Mouse (Mus musculus) limb, embryonic 10.5 days (tissue): ENCODE data around the gene Tpte. TPM values are rescaled to one million over a fixed set of nuclear protein-coding genes. Genes with fewer than 3 reads are reported as not detected.

ENCODE experiments used
- DNase-seq: peaks from one replicate; pipeline ENCODE4 v3.0.0-alpha.2; 2017; ENCODE audit warnings: low spot score
- H3K27ac ChIP-seq: fragments of 300-500 bp; sonication (generic); 2 replicates; pipeline ENCODE4 v1.5.1; 2016; ENCODE audit warnings: mild to moderate bottlenecking
- H3K27me3 ChIP-seq: fragments of 300-500 bp; sonication (generic); 2 replicates; pipeline ENCODE4 v1.6.1; 2016; ENCODE audit warnings: low read depth, mild to moderate bottlenecking; ENCODE audit not compliant: poor library complexity, severe bottlenecking
- H3K36me3 ChIP-seq: fragments of 300-500 bp; sonication (generic); 2 replicates; pipeline ENCODE4 v1.6.1; 2016; ENCODE audit warnings: mild to moderate bottlenecking, moderate library complexity
- H3K4me1 ChIP-seq: fragments of 300-500 bp; sonication (generic); 2 replicates; pipeline ENCODE4 v1.6.1; 2016
- H3K4me3 ChIP-seq: fragments of 300-500 bp; sonication (generic); 2 replicates; pipeline ENCODE4 v1.5.1; 2016; ENCODE audit warnings: mild to moderate bottlenecking, moderate library complexity
- H3K9me3 ChIP-seq: fragments of 300-500 bp; sonication (generic); replicated peaks from 2 replicates; pipeline ENCODE4 v1.6.1; 2016; ENCODE audit warnings: mild to moderate bottlenecking
- WGBS: fragments of 180-500 bp; shearing (Covaris S2); methylation state at CpG from one replicate; pipeline ENCODE4 v1.1.7; 2016; 5-methylcytosine and 5-hydroxymethylcytosine counted together
- polyA plus RNA-seq: library from polyadenylated mRNA; unstranded; fragments of >200 nt; fragmentation: Nextera tagmentation; extraction: Ambion mirVana; gene quantifications from 2 replicates; pipeline ENCODE4 v1.2.1, GENCODE M21; 2016

Gene Tpte
- polyA plus RNA-seq = not detected in 2 replicates

DNA sequence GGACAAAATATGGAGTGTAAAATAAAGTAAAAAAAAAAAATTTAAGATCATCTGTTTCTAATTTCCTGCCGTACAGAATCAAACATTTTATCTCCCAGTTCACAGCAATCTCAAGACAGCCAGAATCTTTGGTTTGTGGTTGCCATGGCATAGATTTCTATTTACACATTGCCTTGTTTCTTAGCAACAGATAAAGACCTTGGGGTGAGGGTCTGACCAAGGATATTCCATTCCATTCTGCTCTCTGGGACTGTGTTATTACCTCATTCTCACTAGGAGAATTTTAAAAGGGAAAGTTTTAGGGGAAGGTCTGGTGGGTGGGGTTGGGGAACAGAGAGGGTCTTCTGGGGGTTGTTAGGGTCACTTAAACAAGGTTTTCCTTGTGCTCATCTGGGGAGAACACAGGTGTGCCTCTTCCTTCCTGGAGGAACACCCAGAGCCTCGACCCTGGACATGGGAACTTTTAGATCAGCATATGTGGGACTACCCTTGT is at the start of gene Tpte:
Tpte (plus strand) TSS at position 443 of the 493 bp plus-strand sequence.
- DNase-seq = no peak
- no peaks in the 10 kb centered on the region for H3K4me1 ChIP-seq
- H3K4me3 ChIP-seq = no peak within 1 kb of the TSS
- H3K27me3 ChIP-seq = no peaks in the 10 kb centered on the region
- H3K27ac ChIP-seq = no peak within 1 kb of the TSS
- WGBS = 73% methylated on average over 2 of the region's 2 CpGs
- H3K36me3 ChIP-seq = no peaks in the 10 kb centered on the region
- H3K9me3 ChIP-seq = no peaks in the 10 kb centered on the region

DNA sequence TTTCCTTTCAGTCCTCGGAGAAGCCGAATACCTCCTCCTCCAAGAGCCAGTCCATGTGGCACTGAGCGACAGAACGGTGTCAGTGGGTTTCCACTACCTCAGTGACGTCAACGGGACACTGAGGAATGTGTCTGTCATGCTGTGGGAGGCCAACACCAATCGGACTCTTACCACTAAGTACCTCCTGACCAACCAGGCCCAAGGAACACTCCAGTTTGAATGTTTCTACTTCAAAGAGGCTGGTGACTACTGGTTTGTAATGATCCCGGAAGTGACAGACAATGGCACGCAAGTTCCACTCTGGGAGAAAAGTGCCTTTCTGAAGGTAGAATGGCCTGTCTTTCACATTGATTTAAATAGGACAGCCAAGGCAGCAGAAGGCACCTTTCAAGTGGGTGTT is 40.3 kb upstream of the Tpte start:
- Histone ChIP-seq H3K27ac (no peak overlapping the region), H3K36me3 (no peaks in the 10 kb centered on the region), H3K27me3 (no peaks in the 10 kb centered on the region), H3K4me1 (no peaks in the 10 kb centered on the region), H3K4me3 (no peak overlapping the region), H3K9me3 (no peaks in the 10 kb centered on the region)
- 90% methylated on average over 9 of the region's 9 CpGs for WGBS
- DNase-seq = no peak

DNA sequence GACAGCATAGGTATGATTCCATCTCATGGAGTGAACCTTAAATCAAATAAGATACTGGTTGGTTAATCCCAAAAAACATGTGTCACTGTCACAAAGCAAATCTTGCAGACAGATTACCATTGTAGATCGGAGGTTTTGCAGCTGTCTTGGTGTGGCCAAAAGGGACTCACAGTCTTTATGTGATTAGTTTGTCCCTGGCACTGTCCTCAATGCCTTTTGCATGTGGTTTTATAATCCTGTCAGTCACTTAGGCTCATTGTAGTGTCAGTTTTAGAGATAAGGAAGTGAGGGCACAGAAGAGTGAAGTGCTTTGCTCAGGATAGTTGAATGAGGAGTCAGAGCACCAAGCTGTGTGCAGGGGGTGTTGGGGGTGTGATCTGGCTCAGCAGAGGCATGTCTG is 37.6 kb upstream of the Tpte start:
- H3K27ac ChIP-seq = no peak overlapping the region
- no peak overlapping the region for H3K4me3 ChIP-seq
- DNase-seq = no peak
- H3K27me3 ChIP-seq = no peaks in the 10 kb centered on the region
- H3K9me3 ChIP-seq = no peaks in the 10 kb centered on the region
- H3K36me3 ChIP-seq = no peaks in the 10 kb centered on the region
- H3K4me1 ChIP-seq = no peaks in the 10 kb centered on the region
- WGBS = 70% methylated on average over 1 of the region's 1 CpGs

DNA sequence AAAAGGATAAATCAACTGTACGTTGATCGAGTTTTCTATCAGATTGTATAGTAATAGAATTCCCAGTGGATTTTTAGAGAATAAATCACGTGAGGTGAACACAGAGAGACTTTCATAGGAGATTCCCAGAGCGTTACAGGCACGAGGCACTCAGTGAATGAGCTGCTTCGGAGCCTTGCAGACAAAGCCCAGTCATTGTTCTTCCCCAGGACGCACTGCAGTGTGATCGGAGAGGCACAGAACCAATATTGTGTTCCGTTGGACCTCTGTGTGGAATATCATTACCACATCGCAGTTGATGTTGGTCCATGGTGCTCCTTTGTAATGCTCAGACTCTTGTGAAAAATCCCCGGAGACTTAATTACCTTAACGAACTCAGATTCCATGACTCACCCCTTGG is 35.3 kb upstream of the Tpte start:
- H3K27me3 ChIP-seq = no peaks in the 10 kb centered on the region
- no peak overlapping the region for H3K27ac ChIP-seq
- no peaks in the 10 kb centered on the region for H3K36me3 ChIP-seq
- no peaks in the 10 kb centered on the region for H3K9me3 ChIP-seq
- WGBS = 92% methylated on average over 12 of the region's 12 CpGs
- no peak overlapping the region for H3K4me3 ChIP-seq
- no peak for DNase-seq
- no peaks in the 10 kb centered on the region for H3K4me1 ChIP-seq

DNA sequence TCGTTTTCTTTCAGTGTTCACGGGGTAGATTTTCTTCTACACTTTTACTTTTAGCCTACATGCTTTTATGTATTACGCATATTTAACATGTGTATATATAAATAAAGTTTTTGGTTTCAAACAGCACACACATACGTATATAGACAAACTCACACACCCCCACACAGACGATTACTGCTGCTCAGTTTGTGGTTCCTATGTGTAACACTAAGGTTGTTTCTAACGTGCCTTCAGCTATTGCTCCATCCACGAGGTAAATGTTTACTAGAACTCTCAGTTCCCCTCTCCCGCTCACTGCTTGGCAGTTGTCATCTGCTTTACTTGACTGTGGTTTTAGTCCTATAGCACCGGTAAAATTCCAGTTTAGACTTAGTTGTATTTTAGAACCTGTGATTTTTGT is 34.2 kb upstream of the Tpte start:
- 86% methylated on average over 9 of the region's 9 CpGs for WGBS

DNA sequence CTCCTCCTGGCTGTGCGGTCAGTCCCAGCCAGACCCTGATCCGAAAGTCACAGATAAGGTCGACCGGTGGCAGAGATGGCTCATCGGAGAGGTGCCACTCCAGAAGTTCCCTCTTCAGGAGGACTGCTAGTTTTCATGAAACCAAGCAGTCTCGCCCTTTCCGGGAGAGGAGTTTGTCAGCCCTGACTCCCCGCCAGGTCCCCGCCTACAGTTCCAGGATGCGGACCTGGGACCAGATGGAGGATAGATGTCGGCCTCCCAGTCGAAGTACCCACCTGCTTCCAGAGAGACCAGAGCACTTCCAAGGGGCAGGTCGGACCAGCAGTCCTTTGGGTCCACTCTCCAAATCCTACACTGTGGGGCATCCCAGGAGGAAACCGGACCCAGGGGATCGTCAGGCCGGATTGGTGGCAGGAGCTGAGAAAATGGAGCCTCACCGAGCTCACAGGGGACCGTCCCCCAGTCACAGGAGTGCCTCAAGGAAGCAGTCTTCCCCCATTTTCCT is 24.2 kb upstream of the Tpte start:
- no peaks in the 10 kb centered on the region; the same call in 1 of the 2 replicates for H3K36me3 ChIP-seq
- H3K4me3 ChIP-seq = no peak overlapping the region
- 87% methylated on average over 18 of the region's 18 CpGs for WGBS

More for the DNA sequence above, 34.2 kb upstream of the Tpte start:
- Histone ChIP-seq H3K4me3 (no peak overlapping the region), H3K9me3 (no peaks in the 10 kb centered on the region), H3K27ac (no peak overlapping the region), H3K36me3 (no peaks in the 10 kb centered on the region), H3K4me1 (no peaks in the 10 kb centered on the region), H3K27me3 (no peaks in the 10 kb centered on the region)
- DNase-seq = no peak

DNA sequence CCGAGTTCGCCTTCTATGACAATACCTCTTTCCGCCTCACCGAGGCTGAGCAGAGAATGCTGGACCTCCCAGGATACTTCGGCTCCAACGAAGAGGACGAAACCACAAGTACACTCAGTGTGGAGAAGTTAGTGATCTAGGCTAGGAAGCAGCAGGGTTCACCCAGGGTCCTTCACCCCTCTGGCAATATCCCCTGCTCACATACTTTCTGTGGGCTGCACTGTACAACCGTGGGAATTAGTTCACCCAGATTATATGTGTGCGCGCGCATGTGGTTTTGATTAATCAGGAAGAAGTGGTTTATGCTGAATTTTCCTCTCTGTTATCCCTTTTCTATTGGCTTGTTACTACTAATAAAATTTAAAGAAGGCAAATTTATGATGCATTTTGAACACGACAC is 23.7 kb upstream of the Tpte start:
- Histone ChIP-seq H3K27ac (no peak overlapping the region), H3K27me3 (no peaks in the 10 kb centered on the region), H3K4me3 (no peak overlapping the region), H3K4me1 (no peaks in the 10 kb centered on the region), H3K9me3 (0 out of 2 replicates have a peak, but pooled peaks cover 2% of the 10 kb centered on the region), H3K36me3 (no peaks in the 10 kb centered on the region; the same call in 1 of the 2 replicates)
- WGBS = 87% methylated on average over 12 of the region's 12 CpGs
- no peak for DNase-seq

More for the DNA sequence above, 24.2 kb upstream of the Tpte start:
- Histone ChIP-seq H3K27ac (no peak overlapping the region), H3K4me1 (no peaks in the 10 kb centered on the region), H3K9me3 (0 out of 2 replicates have a peak, but pooled peaks cover 2% of the 10 kb centered on the region), H3K27me3 (no peaks in the 10 kb centered on the region)
- no peak for DNase-seq

DNA sequence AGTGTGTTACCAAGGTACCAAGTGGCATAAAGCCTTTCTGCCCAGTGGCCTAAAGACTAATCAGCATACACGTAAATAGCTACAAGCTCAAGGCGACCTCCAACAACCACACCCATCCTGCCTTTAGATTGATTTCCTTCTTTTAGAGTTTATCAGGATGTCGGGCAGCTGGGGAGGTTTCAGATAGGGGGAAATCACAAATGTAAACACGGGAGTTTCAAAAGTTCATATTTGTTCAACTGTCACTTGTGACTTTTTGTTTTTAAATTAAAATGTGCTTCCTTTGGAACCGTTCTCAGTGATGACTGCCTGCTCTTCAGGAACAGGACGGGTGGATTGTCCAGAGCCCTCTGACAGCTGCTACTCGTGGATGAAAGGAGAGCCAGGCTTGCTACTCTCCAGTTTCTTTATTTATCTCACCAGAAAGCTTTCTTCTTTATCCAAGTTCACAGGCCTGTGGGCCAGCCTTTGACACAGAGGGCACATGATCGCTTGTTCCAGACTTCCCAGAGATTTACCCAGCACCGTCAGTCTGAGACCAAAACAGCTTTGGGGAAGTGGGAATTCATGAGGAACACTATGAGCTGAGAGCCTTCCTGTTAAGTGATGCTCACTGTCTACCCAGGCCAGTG is 23.0 kb upstream of the Tpte start:
- Histone ChIP-seq H3K4me3 (no peak overlapping the region), H3K36me3 (no peaks in the 10 kb centered on the region; the same call in 1 of the 2 replicates), H3K27me3 (no peaks in the 10 kb centered on the region), H3K27ac (no peak overlapping the region), H3K9me3 (0 out of 2 replicates have a peak, but pooled peaks cover 2% of the 10 kb centered on the region), H3K4me1 (no peaks in the 10 kb centered on the region)
- WGBS = 68% methylated on average over 9 of the region's 9 CpGs
- DNase-seq = no peak

DNA sequence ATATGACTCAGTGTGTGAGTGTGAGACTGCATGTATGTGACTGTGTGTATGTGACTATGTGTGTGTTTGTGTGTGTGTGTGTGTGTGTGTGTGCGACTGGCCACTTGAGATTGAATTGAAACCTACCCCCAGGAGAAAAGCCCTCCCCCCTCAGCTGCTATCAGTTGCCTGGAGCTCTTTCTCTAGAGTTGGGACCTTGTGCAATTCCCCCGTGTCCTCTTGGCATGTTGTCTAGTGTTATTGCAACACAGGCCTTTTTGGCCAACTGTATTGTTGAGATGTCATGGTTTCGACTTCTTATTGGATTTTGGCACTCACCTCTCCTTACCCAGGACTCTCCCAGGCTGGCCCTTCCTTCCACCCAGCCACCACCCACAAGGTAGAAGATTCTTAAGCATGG is 21.0 kb upstream of the Tpte start:
- 0 out of 2 replicates have a peak, but pooled peaks cover 2% of the 10 kb centered on the region for H3K9me3 ChIP-seq
- no peaks in the 10 kb centered on the region for H3K27me3 ChIP-seq
- H3K4me3 ChIP-seq = no peak overlapping the region
- H3K36me3 ChIP-seq = no peaks in the 10 kb centered on the region; the same call in 1 of the 2 replicates
- DNase-seq = no peak
- no peak overlapping the region for H3K27ac ChIP-seq
- H3K4me1 ChIP-seq = no peaks in the 10 kb centered on the region
- 90% methylated on average over 3 of the region's 3 CpGs for WGBS

DNA sequence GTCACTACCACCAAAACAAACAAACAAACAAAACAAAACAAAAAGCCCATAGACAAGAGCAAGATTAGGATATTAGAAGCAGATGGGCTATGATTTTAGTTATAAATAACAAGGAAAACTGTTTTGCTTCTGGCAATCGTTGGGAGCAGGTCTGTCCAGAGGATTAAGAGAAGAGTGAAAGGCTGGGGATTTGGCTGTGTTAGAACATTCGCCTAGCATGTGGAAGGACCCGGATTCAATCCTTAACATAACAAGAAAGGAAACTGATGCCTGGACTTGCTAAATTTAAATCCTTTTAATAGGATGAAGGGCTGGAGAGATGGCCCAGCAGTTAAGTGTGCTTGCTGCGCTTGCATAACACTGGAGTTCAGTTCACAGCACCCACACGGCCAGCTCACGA is 18.9 kb upstream of the Tpte start:
- Histone ChIP-seq H3K36me3 (no peaks in the 10 kb centered on the region), H3K27me3 (no peaks in the 10 kb centered on the region), H3K9me3 (no peaks in the 10 kb centered on the region), H3K4me3 (no peak overlapping the region), H3K4me1 (no peaks in the 10 kb centered on the region), H3K27ac (no peak overlapping the region)
- DNase-seq = no peak
- 88% methylated on average over 6 of the region's 6 CpGs for WGBS

DNA sequence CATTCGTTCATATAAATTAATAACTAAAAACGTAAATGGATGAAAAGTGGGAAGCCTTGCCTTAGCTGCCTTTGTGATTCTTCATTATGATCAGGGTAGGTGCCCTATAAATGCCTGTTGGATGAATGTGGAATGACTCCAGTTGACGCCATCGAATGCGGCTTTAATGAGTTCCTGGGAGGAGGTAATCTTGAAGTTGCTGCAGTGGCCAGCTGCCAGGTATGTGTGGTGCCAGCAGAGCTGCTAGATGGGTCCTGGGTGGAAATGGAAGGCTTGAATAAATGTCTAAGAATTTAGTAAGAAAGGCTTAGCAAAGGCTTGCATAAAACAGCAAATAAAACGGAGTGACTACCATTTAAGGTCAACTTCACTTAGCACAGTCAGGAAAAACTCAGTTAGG is 18.5 kb upstream of the Tpte start:
- no peak overlapping the region for H3K4me3 ChIP-seq

DNA sequence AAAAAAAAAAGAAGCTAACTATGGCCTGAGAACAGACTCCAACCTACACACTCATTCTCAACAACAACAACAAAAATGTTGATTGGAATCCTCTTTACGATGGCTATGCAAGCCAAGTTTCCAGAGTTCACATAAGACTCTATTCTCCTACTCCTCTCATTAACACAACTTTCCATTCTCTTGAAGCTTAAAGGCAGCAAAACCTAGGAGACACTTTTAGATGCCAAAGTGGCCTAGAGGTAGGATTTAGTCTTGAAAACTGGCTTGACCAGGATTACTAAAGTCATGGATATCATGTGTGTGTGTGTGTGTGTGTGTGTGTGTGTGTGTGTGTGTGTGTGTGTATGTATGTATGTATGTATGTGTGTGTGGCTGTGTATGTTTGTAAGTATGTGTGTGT is 18.0 kb upstream of the Tpte start:
- Histone ChIP-seq H3K27me3 (no peaks in the 10 kb centered on the region), H3K4me3 (no peak overlapping the region), H3K9me3 (no peaks in the 10 kb centered on the region), H3K36me3 (no peaks in the 10 kb centered on the region), H3K4me1 (no peaks in the 10 kb centered on the region), H3K27ac (no peak overlapping the region)
- no peak for DNase-seq
- WGBS = 98% methylated on average over 1 of the region's 1 CpGs

More for the DNA sequence above, 18.5 kb upstream of the Tpte start:
- WGBS = 92% methylated on average over 6 of the region's 6 CpGs
- Histone ChIP-seq H3K27me3 (no peaks in the 10 kb centered on the region), H3K9me3 (no peaks in the 10 kb centered on the region), H3K27ac (no peak overlapping the region), H3K4me1 (no peaks in the 10 kb centered on the region), H3K36me3 (no peaks in the 10 kb centered on the region)
- DNase-seq = no peak

DNA sequence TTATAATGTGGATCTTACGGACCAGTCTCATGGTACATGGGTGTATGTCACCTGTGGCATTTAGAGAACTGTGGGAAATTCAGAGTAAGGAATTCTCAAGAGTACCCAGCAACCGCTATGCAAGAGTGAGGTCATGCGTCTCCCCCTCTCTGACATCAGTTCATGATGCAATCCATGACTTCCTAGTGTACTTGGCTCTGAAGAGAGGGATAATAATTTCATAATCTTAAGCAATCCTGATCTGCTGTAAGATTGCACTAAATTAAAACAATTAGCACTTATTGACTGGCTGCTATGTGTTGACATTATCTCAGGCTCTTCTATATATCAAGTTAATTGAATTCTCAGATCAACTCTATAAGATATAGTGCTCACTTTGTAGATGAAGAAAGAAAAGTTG is 16.4 kb upstream of the Tpte start:
- no peak overlapping the region for H3K27ac ChIP-seq
- no peaks in the 10 kb centered on the region for H3K36me3 ChIP-seq
- 89% methylated on average over 3 of the region's 3 CpGs for WGBS
- no peaks in the 10 kb centered on the region for H3K4me1 ChIP-seq
- H3K9me3 ChIP-seq = no peaks in the 10 kb centered on the region
- H3K27me3 ChIP-seq = no peaks in the 10 kb centered on the region
- no peak for DNase-seq
- no peak overlapping the region for H3K4me3 ChIP-seq
